Mouse (Mus musculus): Measurements from ENCODE around the gene Wdtc1. TPM values are rescaled to one million over a fixed set of nuclear protein-coding genes. Genes with fewer than 3 reads are reported as not detected.
A peak's percentile ranks its signal among the peaks of the same experiment; 100 is the strongest.

Wdtc1 gene
- polyA plus RNA-seq, 1 experiment from 2014 or later = 11.2 TPM

- 18% methylated on average over 24 of the region's 24 CpGs for WGBS
- no peak for DNase-seq (ENCODE audit: low spot score)
- Histone ChIP-seq H3K36me3 (ENCODE audit: insufficient read depth, low read length) (no peaks in the 10 kb centered on the region), H3K27me3 (ENCODE audit: insufficient read depth, low read length) (0 out of 2 replicates have a peak, but pooled peaks cover 5% of the 10 kb centered on the region), H3K4me3 (replicated peaks; ENCODE audit: low read depth, low read length) (no peak overlapping the region), H3K9me3 (replicated peaks; ENCODE audit: low read length) (no peaks in the 10 kb centered on the region), H3K9ac (ENCODE audit: low read depth, low read length) (0 out of 2 replicates have a peak overlapping the region, but pooled peaks have one; percentile 18), H3K4me1 (replicated peaks; ENCODE audit: insufficient read depth, low read length) (no peaks in the 10 kb centered on the region; the same call in 1 of the 2 replicates), H3K27ac (no peak overlapping the region), H3K4me2 (ENCODE audit: low read length) (peak overlapping the region; percentile 30)
- ATAC-seq (replicated peaks; ENCODE audit: low FRiP score, low read depth) = peak; percentile 40; the same call in 1 of the 2 replicates
- TF ChIP-seq CTCF (IDR thresholded peaks at IDR 0.05; ENCODE audit: low read depth) = no peak
Observed at GRCm38 (mm10) chr4:133256820-133257219, 96.5 kb downstream of the Wdtc1 start.

- no peak overlapping the region for H3K27ac ChIP-seq
- TF ChIP-seq CTCF (IDR thresholded peaks at IDR 0.05; ENCODE audit: low read depth) = no peak
- H3K27me3 ChIP-seq (ENCODE audit: insufficient read depth, low read length) = 0 out of 2 replicates have a peak, but pooled peaks cover 5% of the 10 kb centered on the region
- no peaks in the 10 kb centered on the region for H3K9me3 ChIP-seq (replicated peaks; ENCODE audit: low read length)
- no peak overlapping the region for H3K4me3 ChIP-seq (replicated peaks; ENCODE audit: low read depth, low read length)
- 72% methylated on average over 6 of the region's 6 CpGs for WGBS
- DNase-seq (ENCODE audit: low spot score) = no peak
- H3K4me2 ChIP-seq (ENCODE audit: low read length) = no peak overlapping the region
- no peak overlapping the region for H3K9ac ChIP-seq (ENCODE audit: low read depth, low read length)
- ATAC-seq (replicated peaks; ENCODE audit: low FRiP score, low read depth) = no peak
- no peaks in the 10 kb centered on the region for H3K36me3 ChIP-seq (ENCODE audit: insufficient read depth, low read length)
- H3K4me1 ChIP-seq (replicated peaks; ENCODE audit: insufficient read depth, low read length) = peaks cover 9% of the 10 kb centered on the region; the same call in 1 of the 2 replicates
Observed at GRCm38 (mm10) chr4:133255392-133255791, 97.9 kb downstream of the Wdtc1 start.

- no peak for TF ChIP-seq CTCF (IDR thresholded peaks at IDR 0.05; ENCODE audit: low read depth)
- no peak for ATAC-seq (replicated peaks; ENCODE audit: low FRiP score, low read depth)
- peaks cover 9% of the 10 kb centered on the region; the same call in 1 of the 2 replicates for H3K4me1 ChIP-seq (replicated peaks; ENCODE audit: insufficient read depth, low read length)
- H3K27me3 ChIP-seq (ENCODE audit: insufficient read depth, low read length) = 0 out of 2 replicates have a peak, but pooled peaks cover 5% of the 10 kb centered on the region
- no peak overlapping the region for H3K9ac ChIP-seq (ENCODE audit: low read depth, low read length)
- H3K4me3 ChIP-seq (replicated peaks; ENCODE audit: low read depth, low read length) = no peak overlapping the region
- no peaks in the 10 kb centered on the region for H3K36me3 ChIP-seq (ENCODE audit: insufficient read depth, low read length)
- DNase-seq (ENCODE audit: low spot score) = peak; percentile 53
- WGBS = 32% methylated on average over 12 of the region's 12 CpGs
- no peaks in the 10 kb centered on the region for H3K9me3 ChIP-seq (replicated peaks; ENCODE audit: low read length)
- no peak overlapping the region for H3K4me2 ChIP-seq (ENCODE audit: low read length)
- no peak overlapping the region for H3K27ac ChIP-seq
Observed at GRCm38 (mm10) chr4:133253412-133253811, 99.9 kb downstream of the Wdtc1 start.

- H3K27me3 ChIP-seq (ENCODE audit: insufficient read depth, low read length) = 0 out of 2 replicates have a peak, but pooled peaks cover 5% of the 10 kb centered on the region
- peak; percentile 43; the same call in 1 of the 2 replicates for TF ChIP-seq CTCF (IDR thresholded peaks at IDR 0.05; ENCODE audit: low read depth)
- no peaks in the 10 kb centered on the region for H3K9me3 ChIP-seq (replicated peaks; ENCODE audit: low read length)
- H3K27ac ChIP-seq = no peak overlapping the region
- peak; percentile 24 for DNase-seq (ENCODE audit: low spot score)
- H3K9ac ChIP-seq (ENCODE audit: low read depth, low read length) = no peak overlapping the region
- H3K4me2 ChIP-seq (ENCODE audit: low read length) = no peak overlapping the region
- H3K4me1 ChIP-seq (replicated peaks; ENCODE audit: insufficient read depth, low read length) = peaks cover 9% of the 10 kb centered on the region; the same call in 1 of the 2 replicates
- H3K4me3 ChIP-seq (replicated peaks; ENCODE audit: low read depth, low read length) = no peak overlapping the region
- 49% methylated on average over 4 of the region's 4 CpGs for WGBS
- ATAC-seq (replicated peaks; ENCODE audit: low FRiP score, low read depth) = no peak
- no peaks in the 10 kb centered on the region for H3K36me3 ChIP-seq (ENCODE audit: insufficient read depth, low read length)
Observed at GRCm38 (mm10) chr4:133252089-133252488, 101.2 kb downstream of the Wdtc1 start.

GRCm38 (mm10) chr4:133251214-133251613, 102.1 kb downstream of the Wdtc1 start:
- H3K27me3 ChIP-seq (ENCODE audit: insufficient read depth, low read length) = 0 out of 2 replicates have a peak, but pooled peaks cover 5% of the 10 kb centered on the region
- no peak for ATAC-seq (replicated peaks; ENCODE audit: low FRiP score, low read depth)
- peak overlapping the region; percentile 67 for H3K4me2 ChIP-seq (ENCODE audit: low read length)
- no peak for DNase-seq (ENCODE audit: low spot score)
- no peak for TF ChIP-seq CTCF (IDR thresholded peaks at IDR 0.05; ENCODE audit: low read depth)
- H3K9me3 ChIP-seq (replicated peaks; ENCODE audit: low read length) = no peaks in the 10 kb centered on the region
- peak overlapping the region; percentile 28 for H3K4me3 ChIP-seq (replicated peaks; ENCODE audit: low read depth, low read length)
- H3K9ac ChIP-seq (ENCODE audit: low read depth, low read length) = peak overlapping the region; percentile 49
- WGBS = 6% methylated on average over 31 of the region's 31 CpGs
- peaks cover 9% of the 10 kb centered on the region; the same call in 1 of the 2 replicates for H3K4me1 ChIP-seq (replicated peaks; ENCODE audit: insufficient read depth, low read length)
- H3K27ac ChIP-seq = no peak overlapping the region
- no peaks in the 10 kb centered on the region for H3K36me3 ChIP-seq (ENCODE audit: insufficient read depth, low read length)

- H3K27ac ChIP-seq = no peak overlapping the region
- H3K9ac ChIP-seq (ENCODE audit: low read depth, low read length) = no peak overlapping the region
- no peaks in the 10 kb centered on the region for H3K9me3 ChIP-seq (replicated peaks; ENCODE audit: low read length)
- peak overlapping the region; percentile 67 for H3K4me2 ChIP-seq (ENCODE audit: low read length)
- DNase-seq (ENCODE audit: low spot score) (peak; percentile 82), ATAC-seq (replicated peaks; ENCODE audit: low FRiP score, low read depth) (0 out of 2 replicates have a peak, but pooled peaks have one; percentile 18)
- H3K27me3 ChIP-seq (ENCODE audit: insufficient read depth, low read length) = no peaks in the 10 kb centered on the region
- peak; percentile 91 for TF ChIP-seq CTCF (IDR thresholded peaks at IDR 0.05; ENCODE audit: low read depth)
- 4% methylated on average over 22 of the region's 22 CpGs for WGBS
- H3K4me1 ChIP-seq (replicated peaks; ENCODE audit: insufficient read depth, low read length) = peaks cover 9% of the 10 kb centered on the region; the same call in 1 of the 2 replicates
- H3K4me3 ChIP-seq (replicated peaks; ENCODE audit: low read depth, low read length) = peak overlapping the region; percentile 28
- no peaks in the 10 kb centered on the region for H3K36me3 ChIP-seq (ENCODE audit: insufficient read depth, low read length)
Observed at GRCm38 (mm10) chr4:133250609-133251008, 102.7 kb downstream of the Wdtc1 start.

Data from kidney, postnatal 0 days (tissue).